Mouse (Mus musculus) small intestine, adult 2 months (tissue): Measurements from ENCODE around the gene Vamp1. TPM values are rescaled to one million over a fixed set of nuclear protein-coding genes. Genes with fewer than 3 reads are reported as not detected.
"Not testable (repeated sequence)": the region's sequence is repeated elsewhere in the genome, so short reads cannot be mapped to it uniquely, and the experiment has no call there.

Experiments
- H3K27ac ChIP-seq: fragments of 200-500 bp; 2 replicates; pipeline ENCODE4 v1.5.1; 2012; ENCODE audit warnings: low read depth, low read length, control low read depth, inconsistent platforms; ENCODE audit not compliant: insufficient read depth
- H3K27me3 ChIP-seq: fragments of 200-500 bp; 2 replicates; pipeline ENCODE4 v1.6.1; 2012; ENCODE audit warnings: mild to moderate bottlenecking, moderate library complexity, low read length, inconsistent platforms; ENCODE audit not compliant: control insufficient read depth, insufficient read depth
- H3K36me3 ChIP-seq: fragments of 200-500 bp; 2 replicates; pipeline ENCODE4 v1.6.1; 2012; ENCODE audit warnings: mild to moderate bottlenecking, low read length, control low read depth, inconsistent platforms; ENCODE audit not compliant: control insufficient read depth, insufficient read depth
- H3K4me1 ChIP-seq: fragments of 200-500 bp; 2 replicates; pipeline ENCODE4 v1.6.1; 2012; ENCODE audit warnings: low read length, inconsistent platforms, mixed read lengths; ENCODE audit not compliant: control insufficient read depth, insufficient read depth, insufficient read length
- H3K4me3 ChIP-seq: fragments of 200-500 bp; 2 replicates; pipeline ENCODE4 v1.5.1; 2012; ENCODE audit warnings: low read depth, mild to moderate bottlenecking, control low read depth, inconsistent platforms, low read length, moderate library complexity
- CTCF ChIP-seq: fragments of 200-500 bp; IDR thresholded peaks from 2 replicates; pipeline ENCODE4 v1.5.1; 2012; ENCODE audit warnings: low read depth, mild to moderate bottlenecking, control low read depth, inconsistent platforms, low read length, moderate library complexity, mixed read lengths; ENCODE audit not compliant: insufficient replicate concordance, insufficient read length; ENCODE audit errors: extremely low read depth
- POLR2A ChIP-seq: fragments of 200-500 bp; IDR thresholded peaks from 2 replicates; pipeline ENCODE4 v1.6.1; 2012; ENCODE audit warnings: low read depth, mild to moderate bottlenecking, control low read depth, inconsistent platforms, low read length, moderate library complexity
- WGBS: fragments of 180-500 bp; shearing (Covaris S2); methylation state at CpG from one replicate; pipeline ENCODE4 v1.1.7; 2018; 5-methylcytosine and 5-hydroxymethylcytosine counted together
- polyA plus RNA-seq: library from polyadenylated mRNA; depleted of rRNA; stranded (reverse); fragments of >200 nt; gene quantifications from 2 replicates; pipeline ENCODE4 v1.2.3, GENCODE M21; 2012

The Vamp1 gene
- polyA plus RNA-seq, 1 experiment, result 7.7 TPM

DNA sequence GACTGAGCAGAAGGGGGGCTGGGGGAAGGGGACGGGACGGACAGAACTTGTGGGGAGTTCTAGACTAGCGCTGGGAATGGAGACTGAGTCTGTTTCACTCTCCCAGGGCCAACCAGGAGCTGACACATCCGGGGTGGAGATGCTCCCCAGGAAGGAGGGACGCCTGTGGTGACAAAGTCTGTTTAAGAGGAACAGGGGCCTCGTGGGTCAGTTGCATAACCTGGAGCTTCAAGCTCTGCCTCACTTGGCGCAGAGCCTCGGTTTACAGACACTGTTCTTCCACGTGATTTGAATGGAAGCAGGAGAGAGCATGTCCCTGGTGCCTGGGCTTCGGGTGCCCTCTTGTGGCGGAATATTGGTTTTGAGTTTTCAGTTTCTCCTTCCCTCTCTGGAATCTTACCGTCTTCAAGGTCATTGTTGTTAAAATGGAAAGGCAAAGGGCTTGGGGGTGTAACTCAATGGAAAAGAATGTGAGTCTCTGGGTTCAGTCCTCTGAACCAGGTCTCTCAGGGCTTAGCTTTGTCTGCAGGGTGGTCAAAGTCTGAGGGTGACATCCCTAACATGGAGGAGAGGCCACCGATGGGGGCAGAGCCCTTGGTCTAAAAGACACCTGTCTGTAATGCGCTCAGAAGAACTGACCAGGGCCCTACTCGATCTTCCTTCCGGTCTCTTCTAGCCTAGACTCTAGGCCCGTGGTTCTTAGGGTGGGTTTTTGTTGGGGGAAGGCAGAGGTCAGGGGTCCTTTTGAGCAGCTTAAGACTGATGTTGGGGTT, 56.3 kb downstream of the Vamp1 start:
- Histone ChIP-seq H3K4me1 (peaks cover 6% of the 10 kb centered on the region), H3K27me3 (no peaks in the 10 kb centered on the region), H3K27ac (peak overlapping the region; percentile 60), H3K4me3 (peak overlapping the region; percentile 37), H3K36me3 (no peaks in the 10 kb centered on the region)
- 14% methylated on average over 17 of the region's 17 CpGs for WGBS
- TF ChIP-seq CTCF (peak; percentile 94), POLR2A (peak; percentile 24; the same call in 1 of the 2 replicates)

- Histone ChIP-seq H3K27ac (0 out of 2 replicates have a peak overlapping the region, but pooled peaks have one; percentile 7), H3K4me3 (no peak overlapping the region), H3K36me3 (no peaks in the 10 kb centered on the region), H3K27me3 (no peaks in the 10 kb centered on the region), H3K4me1 (peaks cover 6% of the 10 kb centered on the region)
- TF ChIP-seq POLR2A, result no peak
- no peak for TF ChIP-seq CTCF
- WGBS, result 72% methylated on average over 10 of the region's 10 CpGs
Observed at GRCm38 (mm10) chr6:125272228-125272785, 57.0 kb downstream of the Vamp1 start.

DNA sequence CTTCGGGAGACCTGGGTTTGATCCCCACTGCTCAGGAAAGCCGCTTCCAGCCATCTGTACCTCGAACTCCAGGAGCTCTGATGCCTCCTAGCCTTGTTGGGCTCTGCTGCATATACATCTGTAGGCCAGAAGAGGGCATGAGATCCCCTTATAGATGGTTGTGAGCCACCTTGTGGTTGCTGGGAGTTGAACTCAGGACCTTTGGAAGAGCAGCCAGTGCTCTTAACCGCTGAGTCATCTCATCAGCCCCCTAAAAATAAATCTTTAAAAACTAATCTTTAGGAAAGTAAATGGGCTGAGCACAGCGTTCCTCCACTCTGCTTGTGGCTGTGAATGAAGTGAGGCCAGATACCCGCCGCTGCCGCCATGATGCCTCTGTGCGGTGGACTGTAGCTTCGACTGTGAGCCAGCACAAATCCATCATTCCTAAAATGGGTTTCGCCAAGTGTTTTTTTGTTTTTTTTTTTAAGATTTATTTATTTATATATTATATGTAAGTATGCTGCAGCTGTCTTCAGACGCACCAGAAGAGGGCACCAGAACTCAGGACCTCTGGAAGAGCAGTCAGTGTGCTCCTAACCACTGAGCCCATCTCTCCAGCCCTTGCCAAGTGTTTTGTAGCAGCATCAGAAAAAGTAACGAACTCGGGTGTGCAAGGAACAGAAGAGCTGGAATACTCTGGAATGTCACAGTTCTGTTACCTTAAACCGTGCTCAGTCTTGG, 59.7 kb downstream of the Vamp1 start:
- Histone ChIP-seq H3K27ac (no peak overlapping the region), H3K36me3 (no peaks in the 10 kb centered on the region), H3K4me1 (peaks cover 6% of the 10 kb centered on the region), H3K27me3 (no peaks in the 10 kb centered on the region), H3K4me3 (no peak overlapping the region)
- WGBS, result 46% methylated on average over 15 of the region's 15 CpGs
- peak; percentile 74; the same call in 1 of the 2 replicates for TF ChIP-seq CTCF
- 0 out of 2 replicates have a peak, but pooled peaks have one; percentile 21 for TF ChIP-seq POLR2A

DNA sequence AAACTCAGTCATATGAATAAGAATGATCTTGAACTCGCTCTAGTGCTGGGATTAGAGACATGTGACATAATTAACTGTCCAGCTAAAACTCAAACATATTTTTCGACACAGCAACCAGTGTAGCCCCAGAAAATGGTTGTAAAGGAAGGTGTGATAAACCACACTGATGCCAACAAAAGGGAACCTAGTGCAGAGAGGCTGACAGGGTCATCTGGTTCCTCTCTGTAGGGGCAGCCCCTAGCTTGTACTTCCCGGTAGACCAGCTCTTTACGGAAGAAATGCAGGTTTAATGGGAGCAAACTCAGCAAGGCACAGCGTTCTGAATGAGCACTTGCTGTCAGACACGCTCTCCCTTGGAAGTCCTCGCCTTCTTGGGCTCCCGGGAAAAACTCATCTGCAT, 64.4 kb downstream of the Vamp1 start:
- H3K27ac ChIP-seq, result no peak overlapping the region
- H3K4me1 ChIP-seq, result no peaks in the 10 kb centered on the region; the same call in none of the 2 replicates
- 76% methylated on average over 8 of the region's 8 CpGs for WGBS
- H3K27me3 ChIP-seq, result no peaks in the 10 kb centered on the region
- TF ChIP-seq CTCF (no peak), POLR2A (no peak)
- H3K36me3 ChIP-seq, result no peaks in the 10 kb centered on the region
- H3K4me3 ChIP-seq, result no peak overlapping the region

- WGBS, result 93% methylated on average over 13 of the region's 13 CpGs
- not testable (repeated sequence) for H3K36me3 ChIP-seq, H3K4me1 ChIP-seq, H3K27ac ChIP-seq, H3K27me3 ChIP-seq, H3K4me3 ChIP-seq
Observed at GRCm38 (mm10) chr6:125282721-125283120, 67.4 kb downstream of the Vamp1 start.

- TF ChIP-seq POLR2A (no peak), CTCF (no peak)
- H3K27ac ChIP-seq, result no peak overlapping the region
- peaks cover 5% of the 10 kb centered on the region; the same call in 1 of the 2 replicates for H3K4me1 ChIP-seq
- 21% methylated on average over 8 of the region's 8 CpGs for WGBS
- no peaks in the 10 kb centered on the region for H3K36me3 ChIP-seq
- no peaks in the 10 kb centered on the region for H3K27me3 ChIP-seq
- H3K4me3 ChIP-seq, result no peak overlapping the region
Observed at GRCm38 (mm10) chr6:125284250-125284649, 68.9 kb downstream of the Vamp1 start.

DNA sequence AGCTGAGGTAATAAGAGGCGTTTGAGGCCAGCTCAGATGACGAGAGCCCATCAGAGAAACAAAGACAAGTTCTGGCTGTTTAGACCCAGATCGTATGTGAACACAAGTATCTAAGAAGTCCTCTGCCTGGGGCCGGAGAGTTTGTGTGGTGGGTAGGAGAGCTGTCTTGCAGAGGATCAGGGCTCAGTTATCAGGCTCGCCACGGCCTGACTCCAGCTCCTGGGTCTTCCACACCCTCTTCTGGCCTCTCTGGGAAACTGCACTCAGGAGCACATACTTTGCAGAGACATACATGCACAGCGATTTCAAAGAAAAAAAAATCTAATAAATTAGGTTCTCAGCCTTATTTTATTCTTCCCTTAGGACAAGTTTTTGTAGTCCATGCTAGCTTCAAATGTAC, 69.4 kb downstream of the Vamp1 start:
- H3K4me3 ChIP-seq, result no peak overlapping the region
- peaks cover 5% of the 10 kb centered on the region; the same call in 1 of the 2 replicates for H3K4me1 ChIP-seq
- no peak overlapping the region for H3K27ac ChIP-seq
- H3K27me3 ChIP-seq, result no peaks in the 10 kb centered on the region
- H3K36me3 ChIP-seq, result no peaks in the 10 kb centered on the region
- 80% methylated on average over 7 of the region's 7 CpGs for WGBS
- no peak for TF ChIP-seq CTCF
- no peak for TF ChIP-seq POLR2A
